Mouse (Mus musculus) c-Kit-negative CD71-positive TER-119-positive erythroid progenitor cells, embryonic 14.5 days (primary cell): Measurements from ENCODE around the gene Spdya.
"Not testable (repeated sequence)": the region's sequence is repeated elsewhere in the genome, so short reads cannot be mapped to it uniquely, and the experiment has no call there.

ENCODE experiments used
- DNase-seq: peaks from one replicate; pipeline ENCODE4 v3.0.0-alpha.2; 2013; ENCODE audit warnings: low read depth, low spot score

Spdya gene

DNA sequence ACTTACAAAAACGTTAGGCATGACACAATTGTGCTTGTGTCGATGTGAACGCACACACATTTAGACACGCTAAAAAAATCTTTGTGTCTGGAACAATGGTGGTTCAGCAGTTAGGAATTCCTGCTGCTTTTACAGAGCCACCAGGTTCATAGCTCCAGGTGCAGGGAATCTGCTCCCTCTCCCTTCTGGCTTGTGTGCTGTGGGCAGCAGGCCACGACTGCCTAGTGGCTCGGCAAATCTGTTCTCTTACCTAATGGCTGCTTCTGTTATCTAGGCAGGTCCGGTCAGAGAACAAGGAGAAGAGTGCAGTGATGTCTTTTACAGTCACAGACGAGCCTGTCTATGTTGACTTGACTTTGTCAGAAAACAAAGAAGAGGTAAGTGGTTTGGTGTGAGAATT is 81.5 kb downstream of the Spdya start:
- no peak for DNase-seq

DNA sequence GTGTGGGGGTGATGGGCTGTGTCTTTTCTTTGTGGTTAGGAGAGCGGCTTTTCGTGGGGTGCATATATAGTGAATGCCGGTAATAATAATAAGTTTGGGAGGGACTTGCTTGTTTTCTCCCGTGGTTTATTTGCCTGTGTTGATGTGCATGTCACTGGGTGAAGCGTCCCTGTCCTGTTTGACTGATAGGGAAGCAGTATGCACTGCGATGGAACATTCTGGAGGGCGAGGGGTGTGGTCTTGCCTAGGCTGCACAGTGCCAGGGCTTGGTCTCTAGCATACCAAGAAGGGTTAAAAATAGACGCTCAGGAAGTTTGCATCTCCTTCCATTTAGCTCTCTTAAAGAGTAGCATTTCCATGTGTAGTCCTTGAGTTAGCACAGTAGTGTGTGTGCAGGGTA is 84.9 kb downstream of the Spdya start:
- DNase-seq, result no peak

- no peak for DNase-seq
Observed at GRCm38 (mm10) chr17:71637750-71638265, 85.9 kb downstream of the Spdya start.

GRCm38 (mm10) chr17:71639056-71639455 is 87.2 kb downstream of the Spdya start:
- not testable (repeated sequence) for DNase-seq
